18 mouse cellular contexts compared by ENCODE assay signal in genomic region chr6:127616623-127617022, GRCm38 (mm10). TPM values are rescaled to one million over a fixed set of nuclear protein-coding genes. Genes with fewer than 3 reads are reported as not detected.
A peak's percentile ranks its signal among the peaks of the same experiment; 100 is the strongest.
DNase-seq lines count a peak whose midpoint lies in the region; ATAC-seq and TF ChIP-seq lines count a peak whose summit lies in the region.
"Had no signal": no experiment of that assay in that cellular context is flagged by ENCODE, and none has a peak within 500 bp of the region (broad histone marks: within the 10 kb centered on the region; RNA-seq: fewer than 3 reads in every experiment).

No protein-coding gene starts in this region.

- H3K9ac ChIP-seq in hindbrain, postnatal 0 days (replicated peaks; ENCODE audit: low read length) = no peak overlapping the region
- H3K9ac ChIP-seq in hindbrain, embryonic 16.5 days (ENCODE audit: low read depth, low read length) = no peak overlapping the region
- no peak overlapping the region for H3K9ac ChIP-seq in midbrain, postnatal 0 days (replicated peaks; ENCODE audit: low read length, poor library complexity, severe bottlenecking)
- no peak overlapping the region for H3K9ac ChIP-seq in midbrain, embryonic 16.5 days (ENCODE audit: low read depth, low read length)
- H3K9ac ChIP-seq: embryonic facial prominence, embryonic 15.5 days; kidney, embryonic 15.5 days; limb, embryonic 12.5 days; liver, embryonic 15.5 days; midbrain, embryonic 13.5 days had no signal

- H3K27ac ChIP-seq in hindbrain, postnatal 0 days = no peak overlapping the region
- no peak overlapping the region for H3K27ac ChIP-seq in hindbrain, embryonic 16.5 days (ENCODE audit: low read depth, low read length)
- H3K27ac ChIP-seq in midbrain, postnatal 0 days (ENCODE audit: low read depth, low read length) = no peak overlapping the region
- H3K27ac ChIP-seq in midbrain, embryonic 16.5 days (ENCODE audit: low read length) = no peak overlapping the region
- H3K27ac ChIP-seq: embryonic facial prominence, embryonic 15.5 days; heart, embryonic 10.5 days; kidney, embryonic 15.5 days; limb, embryonic 12.5 days; liver, embryonic 15.5 days; midbrain, embryonic 13.5 days had no signal

- WGBS in hindbrain, postnatal 0 days = 71% methylated on average over 1 of the region's 1 CpGs
- WGBS in hindbrain, embryonic 16.5 days = 78% methylated on average over 1 of the region's 1 CpGs
- WGBS in midbrain, postnatal 0 days = 87% methylated on average over 1 of the region's 1 CpGs
- WGBS in midbrain, embryonic 16.5 days = 81% methylated on average over 1 of the region's 1 CpGs

- H3K27me3 ChIP-seq in hindbrain, postnatal 0 days (ENCODE audit: insufficient read depth, low read length) = no peaks in the 10 kb centered on the region
- no peaks in the 10 kb centered on the region for H3K27me3 ChIP-seq in hindbrain, embryonic 16.5 days (replicated peaks; ENCODE audit: control insufficient read depth, insufficient read depth, low read length)
- H3K27me3 ChIP-seq in midbrain, postnatal 0 days (ENCODE audit: insufficient read depth, low read length) = no peaks in the 10 kb centered on the region
- no peaks in the 10 kb centered on the region for H3K27me3 ChIP-seq in midbrain, embryonic 16.5 days (ENCODE audit: control insufficient read depth, insufficient read depth, low read depth, low read length)
- H3K27me3 ChIP-seq: embryonic facial prominence, embryonic 15.5 days; kidney, embryonic 15.5 days; liver, embryonic 15.5 days; midbrain, embryonic 13.5 days had no signal

- H3K4me3 ChIP-seq in hindbrain, postnatal 0 days (ENCODE audit: low read length) = no peak overlapping the region
- no peak overlapping the region for H3K4me3 ChIP-seq in hindbrain, embryonic 16.5 days (ENCODE audit: low read length)
- H3K4me3 ChIP-seq in midbrain, postnatal 0 days (ENCODE audit: low read depth, low read length) = no peak overlapping the region
- no peak overlapping the region for H3K4me3 ChIP-seq in midbrain, embryonic 16.5 days (ENCODE audit: low read depth, low read length)
- H3K4me3 ChIP-seq: embryonic facial prominence, embryonic 15.5 days; heart, embryonic 10.5 days; kidney, embryonic 15.5 days; limb, embryonic 12.5 days; liver, embryonic 15.5 days; midbrain, embryonic 13.5 days had no signal

- H3K4me1 ChIP-seq in hindbrain, postnatal 0 days (ENCODE audit: insufficient read depth, low read length) = 0 out of 2 replicates have a peak, but pooled peaks cover 2% of the 10 kb centered on the region
- peaks cover 5% of the 10 kb centered on the region; the same call in 1 of the 2 replicates for H3K4me1 ChIP-seq in hindbrain, embryonic 16.5 days (ENCODE audit: control insufficient read depth, insufficient read depth, low read depth, low read length)
- H3K4me1 ChIP-seq in midbrain, postnatal 0 days (ENCODE audit: insufficient read depth, low read length) = peaks cover 4% of the 10 kb centered on the region; the same call in 1 of the 2 replicates
- H3K4me1 ChIP-seq in midbrain, embryonic 16.5 days (ENCODE audit: control insufficient read depth, insufficient read depth, low read length) = peaks cover 3% of the 10 kb centered on the region
- H3K4me1 ChIP-seq: liver, embryonic 15.5 days had no signal

- ATAC-seq in hindbrain, postnatal 0 days = peak; percentile 24; the same call in 1 of the 2 replicates
- ATAC-seq in hindbrain, embryonic 16.5 days = no peak
- no peak for ATAC-seq in midbrain, postnatal 0 days (ENCODE audit: low FRiP score)
- ATAC-seq in midbrain, embryonic 16.5 days = no peak
- ATAC-seq in erythroblast, adult 5-6 weeks (replicated peaks; ENCODE audit: low FRiP score, poor library complexity, severe bottlenecking) = peak; percentile 48; the same call in 1 of the 2 replicates
- ATAC-seq in megakaryocyte progenitor cell, adult 5-6 weeks (replicated peaks; ENCODE audit: poor library complexity) = peak; percentile 46
- ATAC-seq: forebrain, embryonic 16.5 days; midbrain, embryonic 13.5 days had no signal

- H3K36me3 ChIP-seq in hindbrain, postnatal 0 days (ENCODE audit: insufficient read depth, low read length) = no peaks in the 10 kb centered on the region
- no peaks in the 10 kb centered on the region for H3K36me3 ChIP-seq in hindbrain, embryonic 16.5 days (ENCODE audit: control insufficient read depth, insufficient read depth, low read length)
- no peaks in the 10 kb centered on the region for H3K36me3 ChIP-seq in midbrain, postnatal 0 days (ENCODE audit: insufficient read depth, low read length)
- no peaks in the 10 kb centered on the region for H3K36me3 ChIP-seq in midbrain, embryonic 16.5 days (ENCODE audit: control insufficient read depth, insufficient read depth, low read length)
- H3K36me3 ChIP-seq: embryonic facial prominence, embryonic 15.5 days; heart, embryonic 10.5 days; kidney, embryonic 15.5 days; limb, embryonic 12.5 days; liver, embryonic 15.5 days; midbrain, embryonic 13.5 days had no signal

- DNase-seq in hindbrain, postnatal 0 days (ENCODE audit: low spot score) = peak; percentile 45
- DNase-seq in midbrain, postnatal 0 days (ENCODE audit: low spot score) = peak; percentile 56
- no peak for DNase-seq in urinary bladder, postnatal 36 days (ENCODE audit: low spot score in 2 of 2)
- DNase-seq: cerebellum, adult 18-20 months; gastrocnemius, postnatal 14 days; heart, postnatal 14 days; lung, postnatal 36 days had no signal

- H3K4me2 ChIP-seq in hindbrain, postnatal 0 days (ENCODE audit: low read depth, low read length) = no peak overlapping the region
- no peak overlapping the region for H3K4me2 ChIP-seq in hindbrain, embryonic 16.5 days (ENCODE audit: low read length)
- H3K4me2 ChIP-seq in midbrain, postnatal 0 days (ENCODE audit: low read depth, low read length, poor library complexity, severe bottlenecking) = no peak overlapping the region
- no peak overlapping the region for H3K4me2 ChIP-seq in midbrain, embryonic 16.5 days (ENCODE audit: low read length)
- H3K4me2 ChIP-seq: embryonic facial prominence, embryonic 15.5 days; kidney, embryonic 15.5 days; limb, embryonic 12.5 days; liver, embryonic 15.5 days; midbrain, embryonic 13.5 days had no signal

- TF ChIP-seq CTCF in hindbrain, postnatal 0 days (IDR thresholded peaks at IDR 0.05; ENCODE audit: low read depth) = no peak
- no peak for TF ChIP-seq CTCF in midbrain, postnatal 0 days (IDR thresholded peaks at IDR 0.05)

- H3K9me3 ChIP-seq in hindbrain, postnatal 0 days (ENCODE audit: low read length) = no peaks in the 10 kb centered on the region
- no peaks in the 10 kb centered on the region for H3K9me3 ChIP-seq in hindbrain, embryonic 16.5 days (ENCODE audit: control insufficient read depth, low read length)
- H3K9me3 ChIP-seq in midbrain, postnatal 0 days (ENCODE audit: low read length) = no peaks in the 10 kb centered on the region
- no peaks in the 10 kb centered on the region for H3K9me3 ChIP-seq in midbrain, embryonic 16.5 days (replicated peaks; ENCODE audit: control insufficient read depth, low read length, poor library complexity, severe bottlenecking)
- H3K9me3 ChIP-seq: embryonic facial prominence, embryonic 15.5 days; heart, embryonic 10.5 days; kidney, embryonic 15.5 days; limb, embryonic 12.5 days; liver, embryonic 15.5 days; midbrain, embryonic 13.5 days had no signal

RNA-seq across cellular contexts. Expression of gene Cracr2a, which starts 55.5 kb away (rescaled TPM):
- 0.47 and 0.52 TPM in 2 replicates for total RNA-seq in hindbrain, postnatal 0 days (2014; rRNA removed)
- 1.0 and 1.1 TPM in 2 replicates for polyA plus RNA-seq in hindbrain, postnatal 0 days (2015; fragmentation: Nextera tagmentation; extraction: Ambion mirVana)
- 0.57 and 1.2 TPM in 2 replicates for polyA plus RNA-seq in hindbrain, embryonic 16.5 days (2015; fragmentation: Nextera tagmentation; extraction: Ambion mirVana)
- total RNA-seq in midbrain, postnatal 0 days (2014; rRNA removed) = 0.44 and 0.61 TPM in 2 replicates
- polyA plus RNA-seq in midbrain, postnatal 0 days (2015; fragmentation: Nextera tagmentation; extraction: Ambion mirVana) = 0.47 and 0.61 TPM in 2 replicates
- polyA plus RNA-seq in midbrain, embryonic 16.5 days (2015; fragmentation: Nextera tagmentation; extraction: Ambion mirVana) = 0.45 and 0.89 TPM in 2 replicates
- total RNA-seq in erythroblast, adult 5-6 weeks (2015; ENCODE audit: low replicate concordance) = 4.0 and 4.2 TPM in 2 replicates
- total RNA-seq in erythroblast, adult 5-6 weeks (2017; ENCODE audit: low replicate concordance) = 2.4 and 2.9 TPM in 2 replicates
- total RNA-seq in megakaryocyte progenitor cell, adult 5-6 weeks (2015) = 4.0 and 4.5 TPM in 2 replicates
- 6.2 and 10.3 TPM in 2 replicates for total RNA-seq in megakaryocyte progenitor cell, adult 5-6 weeks (2017)

Comparison
In these comparisons a context has a peak if more than half of its experiments do, and no peak if none do; other contexts are left out.
1. ATAC-seq: peak in hindbrain, postnatal 0 days (single experiment), erythroblast, adult 5-6 weeks (single experiment) and megakaryocyte progenitor cell, adult 5-6 weeks (single experiment); none in hindbrain, embryonic 16.5 days (single experiment), midbrain, postnatal 0 days (single experiment) and midbrain, embryonic 16.5 days (single experiment).
2. DNase-seq: peak in hindbrain, postnatal 0 days (single experiment) and midbrain, postnatal 0 days (single experiment); none in urinary bladder, postnatal 36 days (0 of 2).